Mouse (Mus musculus) lung, embryonic 15.5 days (tissue): ENCODE data around the gene Ireb2. TPM values are rescaled to one million over a fixed set of nuclear protein-coding genes. Genes with fewer than 3 reads are reported as not detected.

Experiments
- ATAC-seq: fragments of 200-750 bp; cut with Nextera tagmentation; 2 replicates; pipeline ENCODE4 v1.8.0; 2017; ENCODE audit warnings: moderate number of reproducible peaks, borderline replicate concordance; ENCODE audit not compliant: low FRiP score, low TSS enrichment; ENCODE audit errors: extremely low read depth
- H3K27ac ChIP-seq: fragments of 300-500 bp; sonication (generic); 2 replicates; pipeline ENCODE4 v1.5.1; 2015; ENCODE audit warnings: moderate library complexity, mild to moderate bottlenecking, inconsistent platforms
- H3K27me3 ChIP-seq: fragments of 300-500 bp; sonication (generic); 2 replicates; pipeline ENCODE4 v1.6.1; 2015; ENCODE audit warnings: inconsistent platforms
- H3K36me3 ChIP-seq: fragments of 300-500 bp; sonication (generic); 2 replicates; pipeline ENCODE4 v1.6.1; 2015; ENCODE audit warnings: inconsistent platforms
- H3K4me1 ChIP-seq: fragments of 300-500 bp; sonication (generic); 2 replicates; pipeline ENCODE4 v1.6.1; 2015; ENCODE audit warnings: inconsistent platforms
- H3K4me2 ChIP-seq: fragments of 300-500 bp; sonication (generic); 2 replicates; pipeline ENCODE4 v1.6.1; 2015; ENCODE audit warnings: inconsistent platforms, mild to moderate bottlenecking, moderate library complexity
- H3K4me3 ChIP-seq: fragments of 300-500 bp; sonication (generic); 2 replicates; pipeline ENCODE4 v1.5.1; 2015; ENCODE audit warnings: mild to moderate bottlenecking, inconsistent platforms
- H3K9ac ChIP-seq: fragments of 300-500 bp; sonication (generic); 2 replicates; pipeline ENCODE4 v1.6.1; 2015; ENCODE audit warnings: inconsistent platforms
- H3K9me3 ChIP-seq: fragments of 300-500 bp; sonication (generic); 2 replicates; pipeline ENCODE4 v1.6.1; 2016; ENCODE audit warnings: inconsistent platforms
- WGBS: fragments of 180-500 bp; shearing (Covaris S2); methylation state at CpG from one replicate; pipeline ENCODE4 v1.1.7; 2015; 5-methylcytosine and 5-hydroxymethylcytosine counted together
- polyA plus RNA-seq: library from polyadenylated mRNA; unstranded; fragments of >200 nt; fragmentation: Nextera tagmentation; extraction: Ambion mirVana; gene quantifications from 2 replicates; pipeline ENCODE4 v1.2.1, GENCODE M21; 2015

Ireb2 gene
- polyA plus RNA-seq, 1 experiment from 2014 or later: 29.7 TPM

DNA sequence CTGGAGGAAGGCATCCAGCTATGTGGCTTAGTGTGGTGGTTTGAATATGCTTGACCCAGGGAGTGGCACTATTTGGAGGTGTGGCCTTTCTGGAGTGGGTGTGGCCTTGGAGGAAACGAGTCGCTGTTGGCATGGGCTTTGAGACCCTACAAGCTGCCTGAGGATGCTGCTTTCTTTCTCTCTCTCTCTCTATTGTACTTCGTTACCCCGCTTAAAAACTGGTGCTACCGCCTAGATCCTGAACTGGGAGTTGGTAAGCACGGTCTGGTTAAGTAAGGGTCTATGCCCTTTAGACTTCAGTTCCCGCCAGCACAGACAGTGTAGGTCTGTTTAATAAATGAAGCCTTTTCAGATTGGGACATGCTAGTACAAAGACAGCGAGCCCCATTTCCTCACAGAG, 52.8 kb downstream of the Ireb2 start:
- Histone ChIP-seq H3K9ac (no peak overlapping the region), H3K27ac (no peak overlapping the region), H3K27me3 (no peaks in the 10 kb centered on the region), H3K9me3 (no peaks in the 10 kb centered on the region), H3K4me2 (peak overlapping the region; percentile 90), H3K36me3 (peaks cover 5% of the 10 kb centered on the region; the same call in 1 of the 2 replicates), H3K4me3 (peak overlapping the region; percentile 66), H3K4me1 (peaks cover 12% of the 10 kb centered on the region; the same call in 1 of the 2 replicates)
- ATAC-seq: no peak
- WGBS: 74% methylated on average over 8 of the region's 8 CpGs

DNA sequence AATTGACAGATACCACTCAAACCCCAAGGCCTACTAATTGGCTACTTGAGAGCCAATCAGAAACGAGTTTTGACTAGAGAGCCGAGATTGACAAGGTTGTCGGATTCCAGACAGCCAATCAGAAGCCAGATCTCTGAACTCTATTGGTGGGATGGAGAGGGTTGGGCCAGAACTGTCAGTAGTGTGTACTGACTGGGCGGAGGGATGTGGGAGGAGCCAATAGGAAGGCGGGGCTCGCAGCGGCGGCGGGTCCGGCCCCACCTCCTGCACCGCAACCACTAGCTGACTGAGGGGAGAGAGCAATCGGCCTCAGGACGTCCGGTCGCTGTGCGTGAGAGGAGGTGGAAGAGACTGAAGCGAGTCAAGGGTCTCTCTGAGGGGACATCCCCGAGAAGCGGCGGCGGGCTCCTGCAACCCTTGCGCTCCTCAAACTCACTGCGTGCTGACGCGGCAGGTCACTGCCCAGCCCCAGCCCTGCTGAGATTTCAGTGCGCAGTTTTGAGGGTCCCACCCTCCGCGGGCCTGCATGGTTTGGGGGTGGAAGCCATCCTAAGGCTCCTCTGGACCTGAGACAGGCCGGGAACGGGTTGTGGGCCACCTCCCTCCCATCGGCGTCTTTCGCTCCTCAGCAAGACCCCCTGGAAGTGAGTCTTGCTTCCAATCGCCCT, 53.6 kb downstream of the Ireb2 start, which contains the start of gene Hykk:
Gene Hykk (plus strand): TSS at position 274 of the 668 bp plus-strand sequence.
- Histone ChIP-seq H3K4me3 (peak within 1 kb of the TSS; percentile 66), H3K27me3 (no peaks in the 10 kb centered on the region), H3K9me3 (no peaks in the 10 kb centered on the region), H3K9ac (peak within 1 kb of the TSS; percentile 73), H3K27ac (peak within 1 kb of the TSS; percentile 55; the same call in 1 of the 2 replicates), H3K4me1 (peaks cover 12% of the 10 kb centered on the region; the same call in 1 of the 2 replicates), H3K36me3 (0 out of 2 replicates have a peak, but pooled peaks cover 2% of the 10 kb centered on the region), H3K4me2 (peak within 1 kb of the TSS; percentile 90)
- WGBS: under 1% methylated on average over 34 of the region's 34 CpGs
- peak; percentile 99 for ATAC-seq

DNA sequence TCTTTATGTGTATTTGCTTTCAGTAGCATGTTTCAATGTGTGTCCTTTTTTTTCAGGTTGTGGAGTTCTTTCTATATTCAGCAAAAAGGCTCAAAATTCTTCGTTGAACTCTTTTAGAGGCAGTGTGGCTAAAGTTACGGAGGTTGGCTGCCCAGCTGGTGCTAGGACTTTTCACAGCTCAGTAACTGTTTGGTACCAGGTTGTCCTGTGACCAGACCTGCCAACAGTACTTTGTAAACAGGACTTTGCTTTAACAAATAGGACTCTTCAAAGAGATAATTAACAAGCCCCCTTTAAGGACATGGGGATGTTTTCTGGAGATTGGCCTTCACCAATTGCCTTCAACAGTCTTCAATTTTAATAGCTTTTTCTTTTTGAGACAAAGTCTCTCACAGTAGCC, 54.6 kb downstream of the Ireb2 start:
- Histone ChIP-seq H3K36me3 (0 out of 2 replicates have a peak, but pooled peaks cover 5% of the 10 kb centered on the region), H3K4me3 (peak overlapping the region; percentile 66), H3K4me1 (peaks cover 12% of the 10 kb centered on the region; the same call in 1 of the 2 replicates), H3K9ac (0 out of 2 replicates have a peak overlapping the region, but pooled peaks have one; percentile 73), H3K27ac (no peak overlapping the region), H3K27me3 (no peaks in the 10 kb centered on the region), H3K9me3 (no peaks in the 10 kb centered on the region), H3K4me2 (peak overlapping the region; percentile 90)
- WGBS: 61% methylated on average over 2 of the region's 2 CpGs
- no peak for ATAC-seq

DNA sequence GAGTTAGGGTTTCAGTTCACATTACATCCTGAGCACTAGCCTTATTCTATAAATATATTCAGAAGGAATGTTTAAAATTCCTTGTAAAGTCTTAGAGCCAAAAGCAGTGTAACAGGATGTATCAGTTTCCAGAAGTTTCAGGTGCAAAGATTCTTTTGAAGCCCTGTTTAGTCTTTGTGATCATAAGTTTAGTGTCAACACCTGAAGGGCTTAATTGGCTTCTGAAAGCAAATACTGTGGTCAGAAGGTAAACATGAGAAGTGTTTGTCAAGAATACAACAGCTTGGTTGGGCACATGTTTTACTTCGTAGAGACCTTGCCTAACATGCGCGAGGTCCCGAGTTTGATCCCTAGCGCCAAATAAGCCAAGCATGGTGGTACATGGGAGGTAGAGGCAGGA, 55.2 kb downstream of the Ireb2 start:
- Histone ChIP-seq H3K4me1 (peaks cover 12% of the 10 kb centered on the region; the same call in 1 of the 2 replicates), H3K4me3 (no peak overlapping the region), H3K27ac (no peak overlapping the region; the same call in 1 of the 2 replicates), H3K4me2 (no peak overlapping the region), H3K9ac (no peak overlapping the region), H3K36me3 (0 out of 2 replicates have a peak, but pooled peaks cover 5% of the 10 kb centered on the region), H3K9me3 (no peaks in the 10 kb centered on the region), H3K27me3 (no peaks in the 10 kb centered on the region)
- ATAC-seq: no peak
- WGBS: 63% methylated on average over 5 of the region's 5 CpGs

DNA sequence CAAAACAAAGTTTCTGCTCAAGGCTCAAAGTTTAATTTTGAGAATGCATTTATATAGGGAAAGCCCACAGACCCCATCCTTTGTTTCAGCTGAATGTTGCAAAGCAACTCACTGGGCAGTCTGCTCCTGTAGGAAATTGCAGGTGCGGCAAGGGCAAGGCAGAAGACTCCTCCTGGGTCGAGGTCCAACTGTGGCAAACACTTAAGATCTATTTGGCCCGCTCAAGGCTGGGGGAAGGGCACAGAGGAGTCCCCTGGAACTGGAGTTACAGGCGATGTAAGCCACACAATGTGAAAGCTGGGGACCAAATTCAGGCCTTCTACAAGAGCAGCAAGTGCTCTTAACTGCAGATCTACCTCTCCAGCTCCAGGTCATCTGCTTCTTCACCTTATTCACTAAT, 56.4 kb downstream of the Ireb2 start:
- H3K36me3 ChIP-seq: 0 out of 2 replicates have a peak, but pooled peaks cover 5% of the 10 kb centered on the region
- ATAC-seq: no peak
- H3K9me3 ChIP-seq: no peaks in the 10 kb centered on the region
- H3K9ac ChIP-seq: no peak overlapping the region
- H3K4me3 ChIP-seq: no peak overlapping the region
- WGBS: 39% methylated on average over 4 of the region's 4 CpGs
- H3K4me2 ChIP-seq: no peak overlapping the region
- no peaks in the 10 kb centered on the region for H3K27me3 ChIP-seq
- peaks cover 12% of the 10 kb centered on the region; the same call in 1 of the 2 replicates for H3K4me1 ChIP-seq
- no peak overlapping the region for H3K27ac ChIP-seq

DNA sequence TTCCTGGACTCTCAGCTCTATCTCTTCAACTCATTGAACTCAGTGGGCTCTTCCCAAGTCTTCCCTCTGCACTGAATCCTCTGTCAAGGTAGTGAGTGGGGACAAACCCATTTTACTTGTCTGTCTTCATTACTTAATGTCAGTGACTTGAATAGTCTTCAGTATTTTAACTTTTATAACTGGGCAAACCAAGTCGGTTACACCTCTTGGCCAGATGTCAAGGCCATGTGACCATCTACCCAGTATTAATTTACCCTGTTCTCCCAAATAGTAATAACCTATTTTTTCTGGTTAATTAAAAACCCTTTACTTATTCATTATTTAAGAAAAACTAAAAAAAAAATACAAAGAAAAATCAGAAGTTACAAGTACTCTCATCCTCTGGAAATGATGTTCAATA, 67.2 kb downstream of the Ireb2 start:
- Histone ChIP-seq H3K27ac (no peak overlapping the region), H3K27me3 (no peaks in the 10 kb centered on the region), H3K36me3 (no peaks in the 10 kb centered on the region), H3K4me2 (no peak overlapping the region), H3K9ac (no peak overlapping the region), H3K9me3 (no peaks in the 10 kb centered on the region), H3K4me3 (no peak overlapping the region), H3K4me1 (no peaks in the 10 kb centered on the region)
- ATAC-seq: no peak
- 83% methylated on average over 1 of the region's 1 CpGs for WGBS

DNA sequence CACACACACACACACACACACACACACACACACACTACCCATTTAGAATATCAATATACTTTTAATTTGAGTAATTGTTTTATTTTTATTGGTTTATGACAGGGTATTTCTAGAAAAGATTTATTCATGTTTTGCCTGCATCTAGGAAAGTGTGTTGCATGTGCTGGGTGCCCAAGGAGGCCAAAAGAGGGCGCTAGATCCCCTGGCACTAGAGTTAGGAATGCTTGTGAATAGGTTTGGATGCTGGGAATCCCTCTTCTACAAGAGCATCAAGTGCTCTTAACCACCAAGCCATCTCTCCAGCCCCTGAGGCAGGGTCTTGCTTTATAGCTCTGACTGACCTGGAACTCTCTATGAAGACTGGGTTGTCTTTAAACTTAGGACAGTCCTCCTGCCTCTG, 68.2 kb downstream of the Ireb2 start:
- H3K4me3 ChIP-seq: no peak overlapping the region
- ATAC-seq: no peak
- H3K27ac ChIP-seq: no peak overlapping the region
- no peak overlapping the region for H3K4me2 ChIP-seq
- no peaks in the 10 kb centered on the region for H3K9me3 ChIP-seq
- 4% methylated on average over 1 of the region's 1 CpGs for WGBS
- H3K27me3 ChIP-seq: no peaks in the 10 kb centered on the region
- no peaks in the 10 kb centered on the region for H3K4me1 ChIP-seq
- H3K9ac ChIP-seq: no peak overlapping the region
- no peaks in the 10 kb centered on the region for H3K36me3 ChIP-seq

DNA sequence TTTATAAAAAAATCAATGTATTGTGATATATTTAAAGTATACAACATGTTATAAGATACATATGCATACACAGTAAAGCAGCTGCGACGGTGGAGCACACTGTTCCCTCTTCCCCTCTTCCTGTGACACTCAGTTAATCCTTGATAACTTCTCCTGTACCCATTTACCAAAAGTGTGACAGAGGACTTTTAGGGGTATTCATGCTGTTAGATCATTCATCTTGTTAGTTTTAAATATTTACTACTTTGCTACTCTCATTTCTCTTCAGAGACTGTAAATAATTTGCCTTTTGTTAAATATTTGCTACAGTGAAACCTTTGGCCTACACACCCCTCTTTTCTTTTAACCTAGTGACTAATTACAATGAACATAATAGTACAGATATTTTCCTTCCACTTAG, 68.8 kb downstream of the Ireb2 start:
- H3K4me2 ChIP-seq: no peak overlapping the region
- ATAC-seq: no peak
- H3K9me3 ChIP-seq: no peaks in the 10 kb centered on the region
- H3K27ac ChIP-seq: no peak overlapping the region
- no peak overlapping the region for H3K4me3 ChIP-seq
- no peaks in the 10 kb centered on the region for H3K36me3 ChIP-seq
- H3K4me1 ChIP-seq: no peaks in the 10 kb centered on the region
- H3K27me3 ChIP-seq: no peaks in the 10 kb centered on the region
- WGBS: 55% methylated on average over 2 of the region's 2 CpGs
- H3K9ac ChIP-seq: no peak overlapping the region

DNA sequence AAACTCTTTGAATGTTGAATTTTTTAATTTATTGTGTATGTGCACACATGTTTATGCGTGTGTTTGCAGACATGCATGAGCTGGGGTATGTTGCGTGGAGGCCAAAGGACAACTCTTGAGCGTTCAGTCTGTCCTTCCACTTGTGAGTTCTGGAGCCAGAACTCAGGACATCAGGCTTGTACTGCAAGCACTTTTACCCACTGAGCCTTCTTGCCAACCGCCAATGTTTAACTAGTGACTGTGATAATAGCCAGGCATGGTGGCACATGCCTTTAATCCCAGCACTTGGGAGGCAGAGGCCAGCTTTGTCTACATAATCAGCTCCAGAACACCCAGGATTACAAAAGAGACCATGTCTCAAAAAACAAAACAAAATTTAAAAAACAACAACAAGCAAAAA, 78.5 kb downstream of the Ireb2 start:
- Histone ChIP-seq H3K4me2 (no peak overlapping the region), H3K9ac (no peak overlapping the region), H3K9me3 (no peaks in the 10 kb centered on the region), H3K4me1 (no peaks in the 10 kb centered on the region), H3K27me3 (no peaks in the 10 kb centered on the region), H3K4me3 (no peak overlapping the region), H3K27ac (no peak overlapping the region), H3K36me3 (no peaks in the 10 kb centered on the region)
- WGBS: 80% methylated on average over 4 of the region's 4 CpGs
- ATAC-seq: no peak

DNA sequence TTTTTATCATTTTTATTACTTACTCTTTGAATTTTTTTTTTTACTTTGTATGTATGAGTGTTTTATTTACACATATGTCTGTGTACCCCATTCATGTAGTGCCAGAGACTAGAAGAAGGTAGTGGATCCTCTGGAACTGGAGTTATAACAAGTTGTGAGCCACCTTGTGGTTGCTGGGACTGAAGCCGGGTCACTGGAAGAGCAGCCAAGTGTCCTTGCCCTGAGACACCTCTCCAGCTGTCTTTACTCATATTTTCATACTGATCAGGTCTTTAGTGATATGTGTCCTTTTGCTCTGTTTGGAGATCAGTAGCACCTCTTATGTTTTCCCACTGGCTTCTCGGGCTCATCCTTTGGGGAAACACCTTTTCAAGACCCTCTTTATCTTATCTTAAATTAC, 80.9 kb downstream of the Ireb2 start:
- H3K4me3 ChIP-seq: no peak overlapping the region
- no peaks in the 10 kb centered on the region for H3K27me3 ChIP-seq
- no peak for ATAC-seq
- no peaks in the 10 kb centered on the region for H3K4me1 ChIP-seq
- no peak overlapping the region for H3K9ac ChIP-seq
- H3K27ac ChIP-seq: no peak overlapping the region
- 56% methylated on average over 2 of the region's 2 CpGs for WGBS
- no peak overlapping the region for H3K4me2 ChIP-seq
- H3K36me3 ChIP-seq: no peaks in the 10 kb centered on the region
- H3K9me3 ChIP-seq: no peaks in the 10 kb centered on the region

DNA sequence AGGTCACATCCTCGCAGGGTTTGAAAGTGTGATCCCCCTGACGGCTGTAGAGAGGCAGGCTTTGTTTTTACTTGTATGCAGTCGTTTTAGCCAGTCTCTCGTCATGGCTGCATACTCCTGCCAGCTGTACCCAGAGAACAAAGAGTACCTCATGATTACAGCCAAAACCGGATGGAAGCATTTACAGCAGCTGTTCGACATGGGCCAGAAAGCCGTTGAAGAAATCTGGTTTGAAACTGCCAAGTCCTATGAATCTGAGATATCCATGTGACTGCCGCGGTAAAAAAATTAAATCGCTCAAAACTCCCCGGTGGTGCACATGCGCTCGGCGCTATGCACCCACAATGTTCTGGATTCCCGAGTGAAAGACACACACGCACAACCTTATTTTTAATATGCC, 82.7 kb downstream of the Ireb2 start:
- H3K9ac ChIP-seq: no peak overlapping the region

DNA sequence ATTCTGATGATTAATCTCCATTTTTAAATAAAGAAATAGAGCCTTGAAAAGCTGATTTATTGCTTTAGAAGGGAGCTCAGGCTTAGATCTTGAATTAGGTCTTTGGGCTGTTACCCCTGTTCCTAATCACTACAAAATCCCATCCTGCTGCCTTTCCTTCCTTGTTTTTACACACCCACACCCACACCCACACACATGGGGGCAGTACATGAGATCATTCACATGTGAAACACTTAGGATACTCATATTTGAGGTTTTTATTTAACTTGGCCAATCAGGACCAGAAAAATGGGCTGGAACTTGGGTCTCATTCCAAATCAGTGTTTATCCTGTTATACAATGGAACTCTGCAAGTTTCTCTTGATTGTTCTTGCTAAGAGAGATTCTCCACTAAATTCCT, 85.9 kb downstream of the Ireb2 start:
- no peak for ATAC-seq
- H3K9ac ChIP-seq: no peak overlapping the region
- no peaks in the 10 kb centered on the region for H3K9me3 ChIP-seq
- H3K27me3 ChIP-seq: no peaks in the 10 kb centered on the region
- peaks cover 12% of the 10 kb centered on the region; the same call in 1 of the 2 replicates for H3K36me3 ChIP-seq
- no peak overlapping the region for H3K4me3 ChIP-seq
- H3K27ac ChIP-seq: no peak overlapping the region
- H3K4me1 ChIP-seq: peaks cover 6% of the 10 kb centered on the region
- no peak overlapping the region for H3K4me2 ChIP-seq

More for the DNA sequence above, 82.7 kb downstream of the Ireb2 start:
- peaks cover under 1% of the 10 kb centered on the region; the same call in 1 of the 2 replicates for H3K4me1 ChIP-seq
- no peak overlapping the region for H3K4me2 ChIP-seq
- H3K36me3 ChIP-seq: no peaks in the 10 kb centered on the region
- H3K4me3 ChIP-seq: no peak overlapping the region
- no peaks in the 10 kb centered on the region for H3K27me3 ChIP-seq
- no peak for ATAC-seq
- H3K27ac ChIP-seq: no peak overlapping the region
- H3K9me3 ChIP-seq: no peaks in the 10 kb centered on the region
- WGBS: 69% methylated on average over 16 of the region's 16 CpGs
